Mouse (Mus musculus) spleen, embryonic (tissue): Measurements from ENCODE around the gene Sipa1l1.

Experiments used
- CTCF ChIA-PET: fragments of 350-600 bp; sonication (Branson Sonifier 250); formaldehyde crosslinking; loops from one replicate; lab custom pipeline; 2022; lab: Charles Lee

Gene Sipa1l1

DNA sequence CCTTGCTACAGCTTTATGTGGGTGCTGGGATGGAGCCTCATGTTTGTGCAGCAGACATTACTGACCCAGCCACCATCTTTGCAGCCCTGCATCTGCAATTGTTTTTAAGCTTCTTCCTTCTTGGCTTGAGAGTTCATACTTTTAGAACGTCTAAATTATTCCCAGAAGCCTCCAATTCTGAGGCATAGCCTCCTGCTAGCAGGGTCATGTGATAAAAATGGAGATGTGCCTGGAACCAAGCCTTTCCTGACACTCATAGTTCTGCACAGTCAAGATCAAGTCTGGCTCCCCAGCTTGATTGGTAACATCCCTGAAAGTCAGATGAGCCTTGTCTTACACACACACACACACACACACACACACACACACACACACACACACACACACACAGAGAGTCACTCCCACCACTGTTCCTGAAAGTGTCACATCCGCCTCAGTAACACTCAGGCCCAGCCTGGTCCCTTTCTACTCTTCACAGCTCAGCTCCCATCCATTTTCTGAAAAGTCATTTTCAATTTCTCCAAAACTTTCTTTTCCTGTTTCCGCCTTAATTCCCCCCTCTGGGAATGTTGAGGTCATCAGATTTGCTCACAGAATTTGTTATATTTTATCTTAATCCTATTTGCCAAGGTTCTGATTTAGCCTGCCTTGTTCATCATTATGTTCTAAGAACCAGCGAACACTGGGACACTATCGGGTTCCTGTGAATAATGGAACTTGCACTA is 238.6 kb downstream of the Sipa1l1 start:
- CTCF ChIA-PET, result interaction anchor here (0.6 kb wide), 1 partner anchor 11 kb away, joined by 3 read pairs; no protein-coding TSS in a partner anchor

DNA sequence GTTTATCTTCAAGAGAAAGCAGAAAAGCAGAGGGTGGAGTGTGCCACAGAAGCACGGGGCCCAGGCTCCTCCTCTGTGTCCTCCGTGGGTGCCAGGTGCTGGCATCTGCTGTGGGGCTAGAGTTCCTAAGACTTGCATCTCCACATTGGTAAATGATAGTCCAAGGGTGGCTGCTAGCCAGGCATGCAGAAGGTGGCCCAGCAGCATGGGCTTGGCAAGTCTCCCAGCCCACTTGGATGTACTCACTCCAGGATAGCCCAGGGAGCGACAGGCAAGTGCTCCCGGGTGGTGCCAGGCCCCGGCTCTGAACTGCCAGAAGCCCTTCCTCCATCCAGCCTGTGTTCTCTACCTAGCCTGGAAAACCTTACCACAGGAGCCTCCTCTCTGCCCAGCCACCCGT is 239.4 kb downstream of the Sipa1l1 start:
- CTCF ChIA-PET, result no interaction called here

DNA sequence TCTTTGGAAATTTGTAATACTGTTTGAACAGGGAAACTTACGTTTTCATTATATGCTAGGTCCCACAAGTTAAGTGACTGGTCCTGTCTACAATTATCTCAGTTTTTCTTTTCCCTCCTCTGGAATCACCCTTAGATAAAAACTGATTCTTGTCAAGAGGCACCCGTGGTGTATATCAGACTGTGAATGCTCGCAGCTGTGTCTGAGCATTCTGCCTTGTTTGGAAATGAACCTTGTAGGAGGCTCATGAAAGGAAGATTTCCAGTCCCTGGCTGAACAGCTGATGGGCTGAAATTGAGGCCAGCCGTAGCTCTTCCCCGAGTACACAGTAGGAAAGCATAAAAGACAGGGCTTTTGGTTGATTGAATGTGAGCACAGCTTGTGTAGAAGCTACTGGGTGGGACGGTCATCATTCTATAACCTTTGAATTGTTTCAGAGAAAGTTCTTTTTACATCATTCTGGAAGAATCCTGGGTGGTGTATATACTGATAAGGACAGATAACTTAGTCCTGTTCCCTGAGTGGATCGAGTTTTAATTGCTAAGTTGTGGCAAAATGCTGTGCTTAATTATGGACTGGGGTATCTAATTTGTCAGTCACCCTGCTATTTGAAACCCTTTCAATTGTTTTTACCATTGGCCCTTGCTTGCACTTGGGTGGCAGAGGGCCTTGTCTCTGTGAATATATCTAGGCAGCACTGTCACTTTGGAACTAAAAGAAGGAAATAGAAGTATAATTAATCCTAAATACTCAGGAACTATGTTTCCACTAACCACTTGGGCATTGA is 240.8 kb downstream of the Sipa1l1 start:
- CTCF ChIA-PET, result no interaction called here

DNA sequence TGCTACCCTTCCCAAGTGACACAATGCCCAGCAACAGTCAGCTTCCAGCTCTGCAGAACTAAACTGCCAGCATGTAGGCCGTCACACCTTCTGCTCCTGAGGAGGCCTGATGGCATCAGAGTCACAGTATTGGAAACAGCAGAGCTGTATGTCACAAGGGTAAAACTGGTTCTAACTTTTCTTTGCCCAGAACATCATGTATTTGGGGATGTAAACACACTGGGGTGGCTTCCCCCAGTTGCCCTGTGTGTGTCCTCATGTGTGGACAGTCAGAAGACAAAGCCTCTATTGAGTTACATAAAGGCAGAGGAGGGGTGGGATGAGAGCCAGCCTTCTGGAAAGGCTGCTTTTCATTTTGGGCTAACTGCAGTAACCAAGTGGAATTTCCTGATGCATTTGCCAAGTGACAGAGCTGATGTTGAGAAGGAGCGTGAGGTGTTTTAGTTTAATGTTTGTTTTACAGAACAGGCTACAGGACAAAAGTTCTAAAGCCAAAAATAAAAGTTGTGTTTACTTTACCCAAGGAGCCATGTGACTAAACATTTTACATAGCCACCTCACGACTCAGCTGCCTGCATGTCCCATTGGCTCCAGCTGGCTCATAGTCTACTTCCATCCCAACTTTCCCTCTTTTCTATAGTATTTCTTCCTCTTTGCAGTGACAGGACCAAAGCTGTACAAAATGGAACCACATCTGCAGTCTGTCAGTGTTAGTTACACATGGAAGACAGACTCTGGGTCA is 243.3 kb downstream of the Sipa1l1 start:
- CTCF ChIA-PET, result no interaction called here

DNA sequence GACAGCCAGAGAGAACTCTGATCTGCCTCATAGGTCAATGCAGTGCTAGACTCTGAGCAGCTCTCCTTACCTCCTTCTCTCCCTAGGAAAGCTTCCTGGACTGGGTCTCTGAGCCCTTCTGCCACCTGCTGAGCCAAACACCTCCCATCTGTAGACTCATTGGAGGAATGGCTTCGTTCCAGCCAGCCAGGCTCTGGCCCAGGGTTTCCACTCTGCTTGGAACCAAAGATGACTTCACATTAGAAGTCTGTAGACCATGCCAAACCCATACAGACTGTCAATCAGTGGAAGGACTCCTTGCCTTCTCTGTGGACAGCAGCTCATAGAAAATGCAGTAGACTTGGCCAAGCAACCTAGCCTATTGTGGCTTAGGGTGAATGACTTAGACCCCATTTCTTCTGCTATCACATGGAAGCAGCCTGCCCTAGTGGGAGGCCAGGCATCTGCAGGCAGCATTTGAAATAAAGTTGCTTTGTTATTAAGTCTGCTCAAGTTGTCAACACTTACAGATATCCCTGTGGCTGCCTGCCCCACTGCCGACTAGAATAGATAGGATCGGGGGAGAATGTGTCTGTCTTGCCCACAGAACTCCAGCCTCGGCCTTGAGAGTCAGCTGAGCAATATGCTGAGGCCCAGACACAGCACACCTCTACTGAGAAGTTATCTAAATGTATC is 246.7 kb downstream of the Sipa1l1 start:
- CTCF ChIA-PET, result no interaction called here

DNA sequence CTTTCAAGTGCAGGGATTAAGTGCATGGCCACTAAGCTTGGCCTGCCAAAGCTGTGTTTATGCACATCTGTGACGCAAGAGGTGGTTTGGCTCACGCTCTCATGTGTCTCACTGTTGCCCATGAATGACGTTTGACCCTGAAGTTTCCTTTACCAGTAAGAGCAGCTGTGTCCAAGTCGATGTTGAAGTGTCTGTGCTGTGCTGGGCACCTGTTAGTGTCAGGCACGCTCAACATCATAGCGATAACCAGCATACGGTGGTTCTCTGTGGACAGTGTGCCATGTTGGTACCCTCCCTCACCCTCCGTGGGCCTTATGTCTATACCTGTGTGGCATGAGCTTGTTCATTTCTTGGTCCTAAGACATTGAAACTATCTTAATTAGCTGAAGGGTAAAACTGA is 249.9 kb downstream of the Sipa1l1 start:
- CTCF ChIA-PET, result interaction anchor here (0.6 kb wide), 1 partner anchor 12 kb away, joined by 3 read pairs; no protein-coding TSS in a partner anchor

DNA sequence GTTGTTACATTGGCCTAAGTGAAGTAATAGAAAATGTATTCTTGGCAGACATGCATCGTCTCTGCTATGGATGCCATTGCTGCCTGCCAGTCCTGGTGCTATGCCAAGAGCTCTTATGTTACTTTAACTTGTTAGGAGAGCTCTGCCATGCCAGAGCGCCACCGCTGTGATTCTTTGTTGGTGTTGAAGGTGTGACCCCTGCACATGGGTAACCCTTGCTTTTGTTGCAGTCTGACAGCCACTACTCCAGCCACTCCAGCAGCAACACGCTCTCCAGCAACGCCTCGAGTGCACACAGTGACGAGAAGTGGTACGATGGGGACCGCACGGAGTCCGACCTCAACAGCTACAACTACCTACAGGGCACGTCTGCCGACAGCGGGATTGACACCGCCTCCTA is 255.7 kb downstream of the Sipa1l1 start:
- CTCF ChIA-PET, result no interaction called here

DNA sequence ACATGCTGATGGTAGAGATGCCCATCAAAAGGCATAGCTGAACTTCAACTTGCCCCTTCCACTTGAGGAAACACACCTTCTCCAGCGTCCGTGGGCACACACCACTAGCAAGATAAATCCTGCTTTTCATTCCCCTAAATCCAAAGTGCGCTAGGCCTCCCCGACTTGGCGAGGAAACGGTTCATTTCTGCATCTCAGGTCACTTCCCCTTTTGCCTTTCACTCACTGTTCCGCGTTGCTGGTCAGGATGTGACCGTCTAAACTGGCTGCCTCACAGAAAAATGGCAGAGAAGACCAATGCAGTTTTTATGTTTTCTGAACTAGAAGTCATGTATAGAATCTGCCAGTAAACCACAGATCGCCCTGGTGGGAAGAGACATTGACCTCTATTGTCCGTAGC is 256.7 kb downstream of the Sipa1l1 start:
- CTCF ChIA-PET, result no interaction called here

DNA sequence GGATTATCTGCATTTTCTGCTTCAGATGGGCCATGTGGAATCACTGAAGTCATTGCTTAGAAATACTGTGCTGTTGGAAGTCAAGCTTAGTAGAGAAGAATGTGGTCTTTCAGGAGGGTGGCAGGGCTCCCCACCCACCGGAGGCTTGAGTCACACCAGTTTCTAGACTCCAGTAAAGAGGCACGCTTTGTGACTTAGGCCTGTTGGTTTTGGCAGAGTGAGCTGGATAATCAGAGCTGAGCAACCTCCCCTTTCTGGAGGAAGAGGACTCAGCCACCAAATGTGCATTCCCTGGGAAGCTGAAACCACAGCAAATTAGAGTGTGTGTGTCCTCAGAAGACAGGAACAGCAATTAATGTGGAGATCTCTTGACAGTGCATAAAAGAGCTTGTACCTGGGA is 258.3 kb downstream of the Sipa1l1 start:
- CTCF ChIA-PET, result no interaction called here

DNA sequence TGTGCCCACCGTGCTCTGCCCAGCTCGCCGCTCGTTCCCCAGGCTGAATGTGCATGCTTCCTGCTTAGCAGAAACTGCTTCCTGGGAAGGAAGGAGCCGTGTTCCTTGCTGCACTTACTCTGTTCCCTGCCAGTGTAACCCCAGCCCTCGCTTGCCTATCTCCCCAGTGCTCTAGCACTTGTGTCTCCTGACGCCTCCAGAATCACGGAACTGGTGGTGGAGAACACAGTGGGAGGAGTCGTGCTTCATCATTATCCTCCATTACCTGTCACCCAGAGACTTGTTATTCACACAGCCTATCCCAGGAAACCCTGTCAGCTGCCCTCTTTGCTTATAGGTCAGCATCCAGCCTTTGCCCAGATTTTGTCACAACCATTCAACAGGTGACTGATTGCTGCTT is 259.3 kb downstream of the Sipa1l1 start:
- CTCF ChIA-PET, result no interaction called here

DNA sequence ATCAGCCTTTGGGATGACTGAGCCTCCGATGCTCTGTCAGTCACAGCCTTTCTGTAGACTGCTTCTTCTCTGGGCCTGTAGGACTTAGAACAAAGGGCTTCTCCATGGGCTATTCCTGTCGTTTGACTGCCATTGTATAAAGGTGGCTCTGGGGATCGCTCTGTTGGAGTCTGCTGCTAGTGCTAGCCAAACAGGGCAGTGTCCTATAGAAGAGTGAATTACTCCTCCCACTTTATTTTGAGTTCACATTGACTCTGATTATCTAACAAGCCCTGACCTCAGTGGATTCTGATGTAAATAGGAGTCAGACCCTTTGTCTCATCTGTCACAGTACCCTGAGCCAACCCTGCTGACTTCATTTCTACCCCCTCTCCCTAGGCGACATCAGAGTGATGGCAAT is 264.2 kb downstream of the Sipa1l1 start:
- CTCF ChIA-PET, result interaction anchor here (0.6 kb wide), 1 partner anchor 1199 kb away, joined by 7 read pairs; no protein-coding TSS in a partner anchor

DNA sequence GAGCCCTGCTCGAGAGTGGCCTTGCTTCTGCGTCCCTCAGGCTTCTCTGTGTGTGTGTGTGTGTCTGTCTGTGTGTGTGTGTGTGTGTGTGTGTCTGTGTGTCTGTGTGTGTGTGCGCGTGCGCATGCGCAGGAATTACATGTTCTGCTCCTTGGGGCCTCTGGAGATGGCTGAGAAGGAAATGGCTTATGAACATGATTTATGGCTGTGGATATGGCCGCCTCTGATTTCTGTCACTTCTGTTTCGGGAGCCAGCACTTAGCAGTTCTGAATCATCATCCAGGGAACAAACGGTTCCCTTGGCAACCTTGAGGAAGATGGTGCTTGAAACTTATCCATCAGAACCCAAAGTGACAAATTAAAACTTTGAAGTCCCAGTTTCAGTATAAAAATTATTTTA is 265.5 kb downstream of the Sipa1l1 start:
- CTCF ChIA-PET, result interaction anchor here (0.6 kb wide), 1 partner anchor 269 kb away, joined by 3 read pairs; no protein-coding TSS in a partner anchor

DNA sequence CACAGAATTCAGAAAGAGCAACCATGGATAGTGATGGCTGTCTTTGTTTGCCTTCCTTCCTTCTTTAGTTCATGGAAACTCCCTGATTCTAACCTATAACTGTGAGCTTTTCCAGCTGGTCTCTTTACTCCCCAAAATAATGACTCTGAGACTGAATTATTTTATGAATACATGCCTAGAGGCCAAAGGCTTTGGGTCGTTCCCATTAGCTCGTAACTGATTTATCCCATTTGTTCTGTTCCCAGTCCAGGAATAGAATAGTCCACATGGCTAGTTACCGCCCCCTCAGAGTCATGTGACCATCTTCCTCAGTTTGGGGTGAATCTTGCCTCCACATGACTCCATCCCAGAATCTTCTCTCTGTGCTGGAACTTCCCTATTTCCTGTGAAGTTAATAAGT is 272.4 kb downstream of the Sipa1l1 start:
- CTCF ChIA-PET, result no interaction called here

DNA sequence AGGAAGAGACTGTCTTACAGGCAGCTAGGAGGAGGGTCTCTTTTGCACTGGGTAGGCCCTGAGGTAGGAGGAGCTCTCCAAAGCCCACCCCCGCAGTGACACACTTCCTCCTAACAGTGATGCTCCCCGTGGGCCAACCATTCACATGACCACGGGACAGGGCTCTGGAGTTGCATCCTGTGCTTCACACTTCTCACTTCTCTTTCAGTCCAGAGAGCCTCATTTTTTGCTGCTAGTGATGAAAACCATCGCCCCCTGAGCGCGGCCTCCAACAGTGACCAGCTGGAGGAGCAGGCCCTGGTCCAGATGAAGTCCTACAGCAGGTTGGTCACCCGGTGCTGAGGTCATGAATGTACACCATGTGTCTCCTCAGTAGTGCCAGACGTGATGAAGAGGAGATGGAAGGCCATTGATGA is 277.5 kb downstream of the Sipa1l1 start:
- CTCF ChIA-PET, result no interaction called here

DNA sequence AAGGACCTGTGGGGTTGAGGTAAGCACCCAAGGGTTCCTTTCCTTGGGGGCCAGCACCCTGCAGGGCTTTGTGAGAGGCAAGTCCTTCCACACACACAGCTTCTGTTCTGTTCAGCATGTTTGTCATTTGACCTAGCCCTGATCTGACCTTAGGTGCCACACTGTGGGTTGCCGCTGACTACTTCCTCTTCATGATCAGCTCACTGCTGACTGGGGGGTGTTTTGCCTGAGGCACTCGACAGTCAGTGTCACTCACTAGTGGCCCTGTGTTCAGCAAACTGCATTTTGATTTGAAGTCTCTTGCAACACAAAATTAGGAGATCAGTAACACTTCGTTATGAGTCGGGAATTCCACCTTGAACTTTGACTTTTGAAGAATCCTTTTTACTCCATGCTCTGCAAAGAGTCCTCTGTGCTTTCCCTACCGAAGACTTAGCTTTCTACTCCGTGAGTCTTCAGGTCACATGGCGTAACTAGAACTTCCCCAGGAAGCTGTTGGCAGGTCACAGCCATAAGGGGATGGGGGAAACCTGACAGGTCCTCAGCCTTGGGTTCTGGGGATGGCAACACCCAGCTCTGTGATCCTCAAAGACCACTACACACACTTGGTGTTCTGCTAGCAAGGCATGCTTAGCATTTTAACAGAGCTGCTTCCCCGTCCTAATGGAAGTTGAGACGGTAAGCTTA is 279.2 kb downstream of the Sipa1l1 start:
- CTCF ChIA-PET, result no interaction called here

DNA sequence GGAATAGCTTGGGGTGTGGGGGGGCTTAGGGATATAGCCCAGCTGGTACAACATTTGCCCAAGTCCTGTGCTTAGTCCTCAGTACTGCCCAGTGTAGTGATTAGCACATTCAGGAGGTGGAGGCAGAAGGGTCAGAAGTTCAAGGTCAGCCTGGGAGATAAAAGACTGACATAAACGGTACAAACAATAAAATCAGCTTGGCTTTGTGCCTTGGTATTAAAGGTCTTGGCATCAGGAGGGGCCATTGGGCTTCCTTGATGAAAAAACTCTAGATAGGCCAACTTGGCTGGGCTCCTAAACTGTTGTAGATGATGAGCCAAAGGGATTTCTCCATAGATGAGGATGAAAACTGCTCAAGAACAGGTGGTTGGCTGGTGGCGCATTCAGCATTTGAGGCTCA is 283.3 kb downstream of the Sipa1l1 start:
- CTCF ChIA-PET, result no interaction called here

DNA sequence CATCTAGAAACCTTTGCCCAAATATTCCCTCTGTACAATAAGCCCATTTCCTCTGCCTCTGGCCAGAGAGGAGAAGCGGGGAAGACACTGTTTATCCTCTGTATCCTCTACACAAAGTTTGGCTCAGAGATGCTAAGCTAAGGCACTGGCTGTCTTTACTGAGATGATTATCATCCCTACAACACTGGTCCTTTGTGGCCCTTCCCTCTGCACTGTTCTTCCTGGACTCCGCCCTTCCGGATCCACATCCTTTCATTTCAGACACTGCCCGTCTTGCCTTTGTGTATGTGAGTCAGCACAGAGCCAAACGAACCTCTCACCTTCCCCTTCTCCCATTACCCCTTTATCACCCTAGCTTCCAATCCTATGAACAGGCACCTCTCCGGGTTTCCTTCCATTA is 285.3 kb downstream of the Sipa1l1 start:
- CTCF ChIA-PET, result no interaction called here

DNA sequence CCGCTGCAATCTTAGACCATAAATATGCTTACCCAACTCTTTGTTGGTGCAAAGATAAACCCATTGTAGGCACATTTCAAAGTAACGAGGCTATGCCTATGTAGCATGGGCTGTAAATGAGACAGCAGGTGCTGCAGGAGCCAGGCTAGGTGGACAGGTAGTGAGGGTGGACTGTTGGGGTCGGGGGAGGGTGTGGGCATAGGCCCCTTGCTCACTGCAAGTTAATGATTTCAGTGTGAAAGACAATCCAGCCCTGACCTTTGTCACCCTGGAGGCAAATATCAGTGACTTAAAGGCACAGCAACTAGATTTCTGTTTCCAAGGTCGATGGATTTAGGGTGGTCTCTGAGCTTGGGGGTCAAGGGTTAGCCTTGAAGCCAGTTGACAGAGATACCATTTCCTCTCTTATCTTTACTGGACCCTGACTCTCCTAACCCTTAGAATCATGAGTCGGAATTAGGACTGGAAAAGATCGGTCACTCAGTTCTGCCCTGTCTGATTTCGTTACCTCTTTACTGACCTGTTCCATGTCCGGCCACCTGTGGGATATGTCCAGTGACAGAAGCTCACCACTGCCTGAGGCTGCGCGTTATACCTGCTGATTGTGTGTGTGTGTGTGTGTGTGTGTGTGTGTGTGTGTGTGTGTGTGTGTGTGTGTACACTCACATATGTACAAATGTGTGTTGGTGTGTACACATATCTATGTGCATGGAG is 286.7 kb downstream of the Sipa1l1 start:
- CTCF ChIA-PET, result no interaction called here

DNA sequence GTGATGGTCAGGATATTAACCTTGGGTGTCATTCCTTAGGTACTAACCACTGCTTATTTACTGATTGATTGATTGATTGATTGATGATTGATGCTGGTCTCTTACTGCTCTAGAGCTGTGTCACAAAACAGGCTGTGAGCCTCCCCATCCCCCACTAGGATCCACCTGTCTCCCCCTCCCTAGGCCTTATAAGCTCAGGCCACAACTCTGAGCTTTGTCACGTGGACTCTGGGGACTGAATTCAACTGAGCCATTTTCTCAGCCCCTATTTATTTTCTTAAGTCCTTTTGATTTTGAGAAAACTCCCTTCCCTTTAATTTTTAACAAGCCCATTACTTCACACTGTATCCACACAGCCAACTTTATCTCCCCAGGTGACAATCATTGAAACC is 287.3 kb downstream of the Sipa1l1 start:
- CTCF ChIA-PET, result no interaction called here

DNA sequence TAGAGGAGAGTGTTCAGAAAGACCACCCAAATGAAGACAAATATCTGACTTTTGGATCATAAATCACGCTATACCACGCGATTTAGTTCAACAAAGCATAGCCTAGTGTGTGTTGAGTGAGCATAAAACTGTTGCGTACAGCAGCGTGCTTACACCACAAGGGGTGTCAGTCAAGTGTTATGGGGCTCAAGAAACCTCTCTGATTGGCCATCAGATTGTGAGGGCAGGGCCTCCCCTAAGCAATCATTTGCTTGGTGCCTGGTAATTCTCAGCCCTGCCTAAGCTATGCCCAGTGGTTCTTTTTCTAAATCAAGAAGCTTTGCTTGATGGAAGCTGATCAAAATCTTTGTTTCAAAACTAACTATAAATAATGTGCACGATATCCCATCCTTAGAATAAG is 288.5 kb downstream of the Sipa1l1 start:
- CTCF ChIA-PET, result no interaction called here
